Mouse (Mus musculus) adrenal gland (tissue): ENCODE measurements around the gene Rab35.

Experiments
- intact Hi-C: fragments of 180-260 bp; cut with DNase I; formaldehyde crosslinking; loops from one replicate; pipeline ENCODE4 v1.15.1; 2025
- microRNA-seq, 2 experiments: library from miRNA; unstranded; fragments of <30 nt; microRNA quantifications; one replicate each; pipeline ENCODE4; 2019

The Rab35 gene

DNA sequence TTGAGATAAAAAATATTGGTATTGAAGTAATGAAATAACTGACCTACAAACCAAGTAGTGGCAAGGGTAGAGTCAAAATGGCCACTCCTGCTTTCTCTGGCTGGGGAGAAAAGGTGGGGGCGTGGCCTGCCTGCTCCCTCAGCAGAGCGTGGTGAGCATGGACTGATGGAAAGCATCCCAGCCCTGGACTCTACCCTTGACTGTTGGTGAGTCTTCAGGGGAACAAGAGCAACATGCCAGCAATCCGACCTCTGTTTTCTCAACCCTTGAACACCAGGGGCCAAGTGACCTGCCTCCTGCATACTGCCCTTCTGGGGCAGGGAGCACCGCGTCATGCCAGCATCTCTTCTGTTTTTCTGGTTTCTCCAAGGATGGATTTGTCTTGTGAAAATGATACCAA lies 65.1 kb downstream of the Rab35 start:
- intact Hi-C loops: no loop called here

Small RNA genes within 50 kb of the gene (microRNA-seq; reads per million reads assigned to microRNA genes)
- gene Mir7030: 0 reads per million in 2 experiments
